Mouse (Mus musculus) macrophage (primary cell): Measurements from ENCODE around the gene Hyou1. TPM values are rescaled to one million over a fixed set of nuclear protein-coding genes. Genes with fewer than 3 reads are reported as not detected.

ENCODE experiments used
- H3K27ac ChIP-seq: fragments of 350-480 bp; formaldehyde crosslinking; 2 replicates; pipeline ENCODE4 v1.9.0; 2021
- H3K36me3 ChIP-seq: fragments of 350-480 bp; formaldehyde crosslinking; 2 replicates; pipeline ENCODE4 v1.9.0; 2021; ENCODE audit errors: inconsistent target
- H3K4me3 ChIP-seq: fragments of 350-480 bp; formaldehyde crosslinking; 2 replicates; pipeline ENCODE4 v1.9.0; 2021; ENCODE audit errors: inconsistent target
- H3K79me2 ChIP-seq: fragments of 350-480 bp; formaldehyde crosslinking; 2 replicates; pipeline ENCODE4 v1.9.0; 2021; ENCODE audit errors: inconsistent target
- WGBS: methylation state at CpG from one replicate; pipeline ENCODE4 v1.1.7; 2026; ENCODE audit warnings: inconsistent platforms; ENCODE audit not compliant: missing documents; 5-methylcytosine and 5-hydroxymethylcytosine counted together
- polyA plus RNA-seq: library from polyadenylated mRNA; stranded (reverse); fragments of 250-400 nt; gene quantifications from 3 replicates; pipeline ENCODE4 v1.2.4, GENCODE M21; 2018; ENCODE audit warnings: inconsistent platforms

The Hyou1 gene
- polyA plus RNA-seq, 1 experiment from 2014 or later = 57.6 TPM

- Histone ChIP-seq H3K27ac (peak overlapping the region; percentile 34), H3K79me2 (peaks cover 36% of the 10 kb centered on the region), H3K36me3 (peaks cover 15% of the 10 kb centered on the region), H3K4me3 (peak overlapping the region; percentile 59)
- 9% methylated on average over 6 of the region's 6 CpGs for WGBS
These were observed 36.0 kb upstream of the Hyou1 start for GRCm38 (mm10) chr9:44343290-44343689.

- Histone ChIP-seq H3K36me3 (peaks cover 21% of the 10 kb centered on the region), H3K79me2 (peaks cover 36% of the 10 kb centered on the region), H3K27ac (peak within 1 kb of the TSS; percentile 34), H3K4me3 (peak within 1 kb of the TSS; percentile 59)
- under 1% methylated on average over 39 of the region's 39 CpGs for WGBS
These were observed 35.4 kb upstream of the Hyou1 start, which contains the start of gene Hmbs for GRCm38 (mm10) chr9:44343781-44344421. TSS of gene Hmbs (minus strand) at chr9:44344228.

- H3K36me3 ChIP-seq = peaks cover 39% of the 10 kb centered on the region
- WGBS = 100% methylated on average over 5 of the region's 6 CpGs
- H3K27ac ChIP-seq = no peak overlapping the region
- H3K79me2 ChIP-seq = peaks cover 28% of the 10 kb centered on the region
- no peak overlapping the region for H3K4me3 ChIP-seq
These were observed 33.5 kb upstream of the Hyou1 start for GRCm38 (mm10) chr9:44345570-44346433.

- H3K4me3 ChIP-seq = no peak overlapping the region
- H3K27ac ChIP-seq = no peak overlapping the region
- H3K36me3 ChIP-seq = peaks cover 53% of the 10 kb centered on the region
- H3K79me2 ChIP-seq = peaks cover 15% of the 10 kb centered on the region
- 94% methylated on average over 9 of the region's 9 CpGs for WGBS
These were observed 32.1 kb upstream of the Hyou1 start for GRCm38 (mm10) chr9:44347166-44347565.

GRCm38 (mm10) chr9:44347621-44348020, 31.7 kb upstream of the Hyou1 start:
- Histone ChIP-seq H3K4me3 (no peak overlapping the region), H3K36me3 (peaks cover 57% of the 10 kb centered on the region), H3K79me2 (peaks cover 15% of the 10 kb centered on the region), H3K27ac (no peak overlapping the region)
- WGBS = 92% methylated on average over 4 of the region's 4 CpGs

GRCm38 (mm10) chr9:44348546-44348945, 30.7 kb upstream of the Hyou1 start:
- H3K79me2 ChIP-seq = peaks cover 15% of the 10 kb centered on the region; the same call in 1 of the 2 replicates
- 100% methylated on average over 3 of the region's 4 CpGs for WGBS
- H3K27ac ChIP-seq = no peak overlapping the region
- H3K4me3 ChIP-seq = no peak overlapping the region
- peaks cover 67% of the 10 kb centered on the region for H3K36me3 ChIP-seq

GRCm38 (mm10) chr9:44351396-44351795, 27.9 kb upstream of the Hyou1 start:
- peaks cover 42% of the 10 kb centered on the region; the same call in 1 of the 2 replicates for H3K79me2 ChIP-seq
- H3K36me3 ChIP-seq = peaks cover 95% of the 10 kb centered on the region
- WGBS = 95% methylated on average over 4 of the region's 4 CpGs
- H3K4me3 ChIP-seq = no peak overlapping the region
- H3K27ac ChIP-seq = no peak overlapping the region

GRCm38 (mm10) chr9:44352337-44352736, 27.0 kb upstream of the Hyou1 start:
- peaks cover 98% of the 10 kb centered on the region for H3K36me3 ChIP-seq
- 92% methylated on average over 9 of the region's 10 CpGs for WGBS
- H3K79me2 ChIP-seq = peaks cover 51% of the 10 kb centered on the region; the same call in 1 of the 2 replicates
- no peak overlapping the region for H3K4me3 ChIP-seq
- H3K27ac ChIP-seq = no peak overlapping the region

- peaks cover 60% of the 10 kb centered on the region for H3K79me2 ChIP-seq
- peaks cover 98% of the 10 kb centered on the region for H3K36me3 ChIP-seq
- H3K4me3 ChIP-seq = no peak overlapping the region
- no peak overlapping the region for H3K27ac ChIP-seq
- 94% methylated on average over 6 of the region's 6 CpGs for WGBS
These were observed 26.1 kb upstream of the Hyou1 start for GRCm38 (mm10) chr9:44353142-44353541.

- WGBS = 67% methylated on average over 4 of the region's 4 CpGs
- H3K79me2 ChIP-seq = peaks cover 91% of the 10 kb centered on the region
- H3K4me3 ChIP-seq = no peak overlapping the region
- H3K27ac ChIP-seq = no peak overlapping the region
- H3K36me3 ChIP-seq = peaks cover 72% of the 10 kb centered on the region
These were observed 22.1 kb upstream of the Hyou1 start for GRCm38 (mm10) chr9:44357207-44357606.

GRCm38 (mm10) chr9:44361190-44361917, 17.9 kb upstream of the Hyou1 start, which contains the start of gene Vps11:
TSS of gene Vps11 (minus strand) at chr9:44361670.
- H3K27ac ChIP-seq = peak within 1 kb of the TSS; percentile 95
- H3K4me3 ChIP-seq = peak within 1 kb of the TSS; percentile 100
- WGBS = under 1% methylated on average over 44 of the region's 44 CpGs
- peaks cover 50% of the 10 kb centered on the region for H3K79me2 ChIP-seq
- H3K36me3 ChIP-seq = peaks cover 30% of the 10 kb centered on the region

GRCm38 (mm10) chr9:44361931-44362330, 17.4 kb upstream of the Hyou1 start:
- Histone ChIP-seq H3K36me3 (peaks cover 25% of the 10 kb centered on the region), H3K79me2 (peaks cover 44% of the 10 kb centered on the region), H3K4me3 (peak overlapping the region; percentile 100), H3K27ac (peak overlapping the region; percentile 95)
- 23% methylated on average over 3 of the region's 4 CpGs for WGBS

GRCm38 (mm10) chr9:44364480-44364879, 14.8 kb upstream of the Hyou1 start:
- Histone ChIP-seq H3K27ac (no peak overlapping the region), H3K79me2 (peaks cover 20% of the 10 kb centered on the region), H3K36me3 (peaks cover 3% of the 10 kb centered on the region; the same call in 1 of the 2 replicates), H3K4me3 (no peak overlapping the region)
- WGBS = 62% methylated on average over 3 of the region's 3 CpGs

- Histone ChIP-seq H3K27ac (no peak overlapping the region), H3K4me3 (no peak overlapping the region), H3K36me3 (no peaks in the 10 kb centered on the region), H3K79me2 (peaks cover 4% of the 10 kb centered on the region; the same call in 1 of the 2 replicates)
These were observed 5.9 kb upstream of the Hyou1 start for GRCm38 (mm10) chr9:44373386-44373785.
